ENCODE assay signal across 10 mouse cellular contexts in genomic region chr11:21241351-21241750, GRCm38 (mm10). TPM values are rescaled to one million over a fixed set of nuclear protein-coding genes. Genes with fewer than 3 reads are reported as not detected.
DNase-seq lines count a peak whose midpoint lies in the region; ATAC-seq and TF ChIP-seq lines count a peak whose summit lies in the region.
"Had no signal": no experiment of that assay in that cellular context is flagged by ENCODE, and none has a peak within 500 bp of the region (broad histone marks: within the 10 kb centered on the region; RNA-seq: fewer than 3 reads in every experiment).

No protein-coding gene starts in this region.

- ATAC-seq in hindbrain, embryonic 13.5 days (ENCODE audit: low FRiP score): no peak
- ATAC-seq in hindbrain, embryonic 11.5 days (ENCODE audit: low FRiP score): no peak
- ATAC-seq in lung, embryonic 16.5 days (ENCODE audit: low read depth): no peak
- ATAC-seq in intestine, postnatal 0 days: no peak

- H3K4me2 ChIP-seq in hindbrain, embryonic 13.5 days: 0 out of 2 replicates have a peak overlapping the region, but pooled peaks have one; percentile 11
- no peak overlapping the region for H3K4me2 ChIP-seq in hindbrain, embryonic 11.5 days (replicated peaks; ENCODE audit: low read depth, low read length)
- H3K4me2 ChIP-seq in lung, embryonic 16.5 days (ENCODE audit: low read depth, low read length): peak overlapping the region; percentile 26; the same call in 1 of the 2 replicates
- H3K4me2 ChIP-seq in intestine, postnatal 0 days (replicated peaks; ENCODE audit: low read depth): peak overlapping the region; percentile 33
- H3K4me2 ChIP-seq: neural tube, embryonic 12.5 days; stomach, embryonic 15.5 days had no signal

- H3K27ac ChIP-seq in hindbrain, embryonic 13.5 days: no peak overlapping the region
- H3K27ac ChIP-seq in hindbrain, embryonic 11.5 days (ENCODE audit: low read depth, low read length): no peak overlapping the region
- no peak overlapping the region; the same call in 1 of the 2 replicates for H3K27ac ChIP-seq in lung, embryonic 16.5 days (ENCODE audit: low read length)
- H3K27ac ChIP-seq in intestine, postnatal 0 days (ENCODE audit: low read depth, low read length): no peak overlapping the region
- no peak overlapping the region for H3K27ac ChIP-seq in forebrain, embryonic 10.5 days
- H3K27ac ChIP-seq: neural tube, embryonic 12.5 days; stomach, embryonic 15.5 days had no signal

- TF ChIP-seq CTCF in intestine, postnatal 0 days (IDR thresholded peaks at IDR 0.05; ENCODE audit: low read depth): no peak

- no peak for DNase-seq in hindbrain, embryonic 11.5 days (ENCODE audit: low spot score)
- DNase-seq in lung, postnatal 4 days: no peak
- peak; percentile 26 for DNase-seq in NIH3T3 (ENCODE audit: low read depth)
- DNase-seq in layer of hippocampus, postnatal 25 days (ENCODE audit: extremely low spot score in 1 of 2, low spot score in 1 of 2): no peak
- no peak for DNase-seq in forebrain, embryonic 10.5 days (ENCODE audit: extremely low spot score, low spot score)

- H3K4me1 ChIP-seq in hindbrain, embryonic 13.5 days (replicated peaks): peaks cover 15% of the 10 kb centered on the region
- H3K4me1 ChIP-seq in hindbrain, embryonic 11.5 days (replicated peaks; ENCODE audit: control insufficient read depth, insufficient read depth, low read length): 0 out of 2 replicates have a peak, but pooled peaks cover 2% of the 10 kb centered on the region
- peaks cover 14% of the 10 kb centered on the region for H3K4me1 ChIP-seq in lung, embryonic 16.5 days (replicated peaks; ENCODE audit: control insufficient read depth, insufficient read depth, low read length)
- no peaks in the 10 kb centered on the region for H3K4me1 ChIP-seq in intestine, postnatal 0 days (replicated peaks; ENCODE audit: control insufficient read depth, insufficient read depth, low read length)
- peaks cover 19% of the 10 kb centered on the region for H3K4me1 ChIP-seq in forebrain, embryonic 10.5 days
- H3K4me1 ChIP-seq: stomach, embryonic 15.5 days had no signal

- 83% methylated on average over 1 of the region's 1 CpGs for WGBS in hindbrain, embryonic 13.5 days
- WGBS in hindbrain, embryonic 11.5 days: 76% methylated on average over 1 of the region's 1 CpGs
- 41% methylated on average over 1 of the region's 1 CpGs for WGBS in lung, embryonic 16.5 days
- 56% methylated on average over 1 of the region's 1 CpGs for WGBS in intestine, postnatal 0 days
- 90% methylated on average over 1 of the region's 1 CpGs for WGBS in forebrain, embryonic 10.5 days

- H3K4me3 ChIP-seq in hindbrain, embryonic 13.5 days: no peak overlapping the region
- H3K4me3 ChIP-seq in hindbrain, embryonic 11.5 days (ENCODE audit: low read depth, low read length): no peak overlapping the region
- H3K4me3 ChIP-seq in lung, embryonic 16.5 days (ENCODE audit: low read length): no peak overlapping the region
- H3K4me3 ChIP-seq in intestine, postnatal 0 days (ENCODE audit: low read depth, low read length): no peak overlapping the region
- H3K4me3 ChIP-seq in forebrain, embryonic 10.5 days: no peak overlapping the region
- H3K4me3 ChIP-seq: neural tube, embryonic 12.5 days; stomach, embryonic 15.5 days had no signal

- H3K27me3 ChIP-seq in hindbrain, embryonic 13.5 days: no peaks in the 10 kb centered on the region
- H3K27me3 ChIP-seq in hindbrain, embryonic 11.5 days (ENCODE audit: control insufficient read depth, insufficient read depth, low read length): no peaks in the 10 kb centered on the region
- no peaks in the 10 kb centered on the region for H3K27me3 ChIP-seq in lung, embryonic 16.5 days (ENCODE audit: control insufficient read depth, insufficient read depth, low read depth, low read length)
- no peaks in the 10 kb centered on the region for H3K27me3 ChIP-seq in intestine, postnatal 0 days (replicated peaks; ENCODE audit: control insufficient read depth, insufficient read depth, low read length)
- H3K27me3 ChIP-seq in forebrain, embryonic 10.5 days (ENCODE audit: poor library complexity, severe bottlenecking): no peaks in the 10 kb centered on the region
- H3K27me3 ChIP-seq: neural tube, embryonic 12.5 days; stomach, embryonic 15.5 days had no signal

- H3K36me3 ChIP-seq in hindbrain, embryonic 13.5 days: no peaks in the 10 kb centered on the region
- H3K36me3 ChIP-seq in hindbrain, embryonic 11.5 days (ENCODE audit: control insufficient read depth, insufficient read depth, low read length): no peaks in the 10 kb centered on the region
- H3K36me3 ChIP-seq in lung, embryonic 16.5 days (ENCODE audit: control insufficient read depth, insufficient read depth, low read length): no peaks in the 10 kb centered on the region
- no peaks in the 10 kb centered on the region for H3K36me3 ChIP-seq in intestine, postnatal 0 days (ENCODE audit: control insufficient read depth, insufficient read depth)
- H3K36me3 ChIP-seq in forebrain, embryonic 10.5 days (replicated peaks): peaks cover 2% of the 10 kb centered on the region
- H3K36me3 ChIP-seq: neural tube, embryonic 12.5 days; stomach, embryonic 15.5 days had no signal

- H3K9ac ChIP-seq in hindbrain, embryonic 13.5 days: no peak overlapping the region
- H3K9ac ChIP-seq in hindbrain, embryonic 11.5 days (ENCODE audit: low read depth, low read length): no peak overlapping the region
- H3K9ac ChIP-seq in lung, embryonic 16.5 days (ENCODE audit: low read length): no peak overlapping the region
- no peak overlapping the region for H3K9ac ChIP-seq in intestine, postnatal 0 days (ENCODE audit: low read depth, low read length)
- H3K9ac ChIP-seq: neural tube, embryonic 12.5 days; stomach, embryonic 15.5 days had no signal

- no peaks in the 10 kb centered on the region for H3K9me3 ChIP-seq in hindbrain, embryonic 13.5 days
- H3K9me3 ChIP-seq in hindbrain, embryonic 11.5 days (ENCODE audit: control insufficient read depth, low read length): no peaks in the 10 kb centered on the region
- H3K9me3 ChIP-seq in lung, embryonic 16.5 days (ENCODE audit: control insufficient read depth, low read length): no peaks in the 10 kb centered on the region
- H3K9me3 ChIP-seq in intestine, postnatal 0 days (ENCODE audit: control insufficient read depth): no peaks in the 10 kb centered on the region
- no peaks in the 10 kb centered on the region for H3K9me3 ChIP-seq in forebrain, embryonic 10.5 days
- H3K9me3 ChIP-seq: neural tube, embryonic 12.5 days; stomach, embryonic 15.5 days had no signal

RNA-seq across cellular contexts. Expression of gene Vps54, which starts 2.3 kb away (rescaled TPM):
- polyA plus RNA-seq in hindbrain, embryonic 13.5 days (2015; fragmentation: Nextera tagmentation; extraction: Ambion mirVana): 10.1 and 10.5 TPM in 2 replicates
- 14.0 and 15.1 TPM in 2 replicates for polyA plus RNA-seq in hindbrain, embryonic 11.5 days (2014; fragmentation: Nextera tagmentation; extraction: Ambion mirVana)
- 9.5 and 10.7 TPM in 2 replicates for polyA plus RNA-seq in lung, embryonic 16.5 days (2015; fragmentation: Nextera tagmentation; extraction: Ambion mirVana)
- 18.2 and 19.8 TPM in 2 replicates for polyA plus RNA-seq in intestine, postnatal 0 days (2015; fragmentation: Nextera tagmentation; extraction: Ambion mirVana)
- 10 to 100 TPM; 23.4 to 30.7 TPM for total RNA-seq in layer of hippocampus, postnatal 25 days (2021)
- polyA plus RNA-seq in forebrain, embryonic 10.5 days (2016; fragmentation: Nextera tagmentation; extraction: Ambion mirVana): 11.2 and 12.3 TPM in 2 replicates
